Mouse (Mus musculus) neutrophil, adult 5-6 weeks (primary cell): Measurements from ENCODE around the gene Gm3526. TPM values are rescaled to one million over a fixed set of nuclear protein-coding genes. Genes with fewer than 3 reads are reported as not detected.
"Not testable (repeated sequence)": the region's sequence is repeated elsewhere in the genome, so short reads cannot be mapped to it uniquely, and the experiment has no call there.

Experiments used
- ATAC-seq: fragments of 151-379, 151-347 bp; 2 replicates; pipeline ENCODE4 v1.8.0; 2017; ENCODE audit warnings: mild to moderate bottlenecking, moderate TSS enrichment; ENCODE audit not compliant: insufficient number of reproducible peaks, poor library complexity, low FRiP score, severe bottlenecking; ENCODE audit errors: extremely low read depth
- total RNA-seq: library from RNA; stranded (forward); fragments of 200-1000 nt; gene quantifications from 2 replicates; pipeline ENCODE4 v1.2.3, GENCODE M21; 2017

Gene Gm3526
- total RNA-seq, result not detected in 2 replicates

- not testable (repeated sequence) for ATAC-seq
These were observed at the start of gene Gm3526 for GRCm38 (mm10) chr14:5260480-5260879. Gene Gm3526 (minus strand): TSS chr14:5260580.

Other genes starting within 250 kb of the Gm3526 start
- gene Gm3298, start 244.7 kb downstream of the Gm3526 start, total RNA-seq, result not detected in 2 replicates
- gene 4930555G01Rik, start 210.0 kb downstream of the Gm3526 start, total RNA-seq, result not detected in 2 replicates
- gene Gm8281, start 189.5 kb downstream of the Gm3526 start, total RNA-seq, result 1.0 TPM in 1 of 2 replicates, not detected in the other
- 0.58 TPM in 1 of 2 replicates, not detected in the other for gene Gm8279, start 129.1 kb downstream of the Gm3526 start, total RNA-seq
- gene Gm3317, start 96.0 kb downstream of the Gm3526 start, total RNA-seq, result not detected in 2 replicates
- not detected in 2 replicates for gene Gm8271, start 74.8 kb downstream of the Gm3526 start, total RNA-seq
- gene Gm3542, start 74.3 kb upstream of the Gm3526 start, total RNA-seq, result not detected in 2 replicates
- not detected in 2 replicates for gene Gm3500, start 128.5 kb upstream of the Gm3526 start, total RNA-seq
- not detected in 2 replicates for gene Gm3194, start 194.9 kb upstream of the Gm3526 start, total RNA-seq
- gene Gm8246, start 217.2 kb upstream of the Gm3526 start, total RNA-seq, result not detected in 2 replicates
- 0.25 TPM in 1 of 2 replicates, not detected in the other for gene Gm3187, start 223.6 kb upstream of the Gm3526 start, total RNA-seq
- not detected in 2 replicates for gene Gm3488, start 241.1 kb upstream of the Gm3526 start, total RNA-seq